Mouse (Mus musculus) cerebellum, postnatal 4 days (tissue): Measurements from ENCODE around the gene Sncb.

ENCODE experiments used
- DNase-seq, 2 experiments: peaks; one replicate each; pipeline ENCODE4 v3.0.0; 2022; ENCODE audit warnings: low spot score in 2 of 2, mixed read lengths in 1 of 2

Gene Sncb

GRCm38 (mm10) chr13:54783235-54783634 lies 16.8 kb upstream of the Sncb start:
- no peak for DNase-seq

GRCm38 (mm10) chr13:54781086-54781485 lies 14.7 kb upstream of the Sncb start:
- DNase-seq = no peak

GRCm38 (mm10) chr13:54780592-54780991 lies 14.2 kb upstream of the Sncb start:
- peak in 1 of 2 experiments; percentile 56 for DNase-seq

- no peak for DNase-seq
Observed at GRCm38 (mm10) chr13:54767012-54767411, 617 bp upstream of the Sncb start.

GRCm38 (mm10) chr13:54765281-54766191 lies 859 bp downstream of the Sncb start:
- no peak for DNase-seq

- no peak for DNase-seq
Observed at GRCm38 (mm10) chr13:54760906-54761305, 5.5 kb downstream of the Sncb start.

GRCm38 (mm10) chr13:54760164-54760795 lies 6.1 kb downstream of the Sncb start:
- peak in 1 of 2 experiments; percentile 44 for DNase-seq

GRCm38 (mm10) chr13:54759496-54759895 lies 6.9 kb downstream of the Sncb start:
- DNase-seq = no peak

- no peak for DNase-seq
Observed at GRCm38 (mm10) chr13:54758756-54759470, 7.5 kb downstream of the Sncb start.

- DNase-seq = peak; percentile 84 to 95
Observed at GRCm38 (mm10) chr13:54758045-54758755, 8.2 kb downstream of the Sncb start.

- DNase-seq = peak in 1 of 2 experiments; percentile 74
Observed at GRCm38 (mm10) chr13:54757093-54757830, 9.1 kb downstream of the Sncb start.

- no peak for DNase-seq
Observed at GRCm38 (mm10) chr13:54756156-54756712, 10.2 kb downstream of the Sncb start.

- DNase-seq = no peak
Observed at GRCm38 (mm10) chr13:54755201-54755830, 11.1 kb downstream of the Sncb start.

GRCm38 (mm10) chr13:54754169-54755080 lies 12.0 kb downstream of the Sncb start:
- no peak for DNase-seq

GRCm38 (mm10) chr13:54753733-54754132 lies 12.7 kb downstream of the Sncb start:
- DNase-seq = no peak

GRCm38 (mm10) chr13:54752656-54753055 lies 13.7 kb downstream of the Sncb start:
- no peak for DNase-seq

- no peak for DNase-seq
Observed at GRCm38 (mm10) chr13:54750699-54751098, 15.7 kb downstream of the Sncb start.

- no peak for DNase-seq
Observed at GRCm38 (mm10) chr13:54749864-54750411, 16.5 kb downstream of the Sncb start, which contains the start of gene Gprin1. TSS of gene Gprin1 (minus strand) at chr13:54749874.
